Mouse (Mus musculus): ENCODE data around the gene Glis2.

The Glis2 gene

GRCm38 (mm10) chr16:4605514-4606131 lies 11.1 kb downstream of the Glis2 start:
- DNase-seq, result no peak

- DNase-seq, result peak; percentile 81
Measured at GRCm38 (mm10) chr16:4606431-4607084, 12.0 kb downstream of the Glis2 start.

- DNase-seq, result peak; percentile 92
Measured at GRCm38 (mm10) chr16:4607818-4608531, 13.5 kb downstream of the Glis2 start.

GRCm38 (mm10) chr16:4608532-4609059 lies 14.1 kb downstream of the Glis2 start:
- DNase-seq, result peak; percentile 62

GRCm38 (mm10) chr16:4611193-4611592 lies 16.7 kb downstream of the Glis2 start:
- DNase-seq, result peak; percentile 25

- DNase-seq, result peak; percentile 35
Measured at GRCm38 (mm10) chr16:4611676-4612075, 17.2 kb downstream of the Glis2 start.

GRCm38 (mm10) chr16:4613736-4614135 lies 19.2 kb downstream of the Glis2 start:
- no peak for DNase-seq

- peak; percentile 72 for DNase-seq
Measured at GRCm38 (mm10) chr16:4614639-4615038, 20.1 kb downstream of the Glis2 start.

GRCm38 (mm10) chr16:4615297-4615696 lies 20.8 kb downstream of the Glis2 start:
- DNase-seq, result no peak

- no peak for DNase-seq
Measured at GRCm38 (mm10) chr16:4616829-4617228, 22.3 kb downstream of the Glis2 start.

- no peak for DNase-seq
Measured at GRCm38 (mm10) chr16:4624074-4624473, 29.6 kb downstream of the Glis2 start.

GRCm38 (mm10) chr16:4624481-4625110 lies 30.1 kb downstream of the Glis2 start, which contains the start of gene Pam16:
Gene Pam16 (minus strand): TSS chr16:4624988.
- peak; percentile 96 for DNase-seq

GRCm38 (mm10) chr16:4627105-4627504 lies 32.6 kb downstream of the Glis2 start:
- no peak for DNase-seq

GRCm38 (mm10) chr16:4628898-4629419 lies 34.4 kb downstream of the Glis2 start:
- DNase-seq, result peak; percentile 12

GRCm38 (mm10) chr16:4629950-4630349 lies 35.4 kb downstream of the Glis2 start:
- peak; percentile 92 for DNase-seq

- peak; percentile 79 for DNase-seq
Measured at GRCm38 (mm10) chr16:4632050-4632449, 37.5 kb downstream of the Glis2 start.

GRCm38 (mm10) chr16:4633661-4634060 lies 39.1 kb downstream of the Glis2 start:
- DNase-seq, result no peak

GRCm38 (mm10) chr16:4634681-4635080 lies 40.2 kb downstream of the Glis2 start:
- no peak for DNase-seq

GRCm38 (mm10) chr16:4635760-4636159 lies 41.2 kb downstream of the Glis2 start:
- DNase-seq, result peak; percentile 51

GRCm38 (mm10) chr16:4638891-4639390 lies 44.4 kb downstream of the Glis2 start:
- no peak for DNase-seq

GRCm38 (mm10) chr16:4639831-4640237 lies 45.3 kb downstream of the Glis2 start, which contains the start of the genes Vasn and Dnaja3:
Gene Vasn (plus strand): TSS chr16:4639941.
Gene Dnaja3 (plus strand): TSS chr16:4639989.
- peak; percentile 95 for DNase-seq

GRCm38 (mm10) chr16:4640267-4641005 lies 45.9 kb downstream of the Glis2 start:
- peak; percentile 75 for DNase-seq
